Mouse (Mus musculus) stomach, embryonic 14.5 days (tissue): ENCODE measurements around the gene Gm20388. TPM values are rescaled to one million over a fixed set of nuclear protein-coding genes. Genes with fewer than 3 reads are reported as not detected.

Source experiments
- ATAC-seq: fragments of 200-750 bp; cut with Nextera tagmentation; 2 replicates; pipeline ENCODE4 v1.8.0; 2017; ENCODE audit warnings: low read depth, moderate TSS enrichment; ENCODE audit not compliant: insufficient number of reproducible peaks, insufficient read depth, low FRiP score
- H3K27ac ChIP-seq: fragments of 300-500 bp; sonication (generic); 2 replicates; pipeline ENCODE4 v1.5.1; 2014; ENCODE audit warnings: mild to moderate bottlenecking, low read length, moderate library complexity, mixed read lengths
- H3K27me3 ChIP-seq: fragments of 300-500 bp; sonication (generic); 2 replicates; pipeline ENCODE4 v1.6.1; 2014; ENCODE audit warnings: low read length, control low read depth, mixed read lengths; ENCODE audit not compliant: control insufficient read depth, insufficient read depth
- H3K36me3 ChIP-seq: fragments of 300-500 bp; sonication (generic); 2 replicates; pipeline ENCODE4 v1.6.1; 2014; ENCODE audit warnings: mild to moderate bottlenecking, control low read depth, low read length, moderate library complexity, mixed read lengths; ENCODE audit not compliant: control insufficient read depth, insufficient read depth
- H3K4me1 ChIP-seq: fragments of 300-500 bp; sonication (generic); 2 replicates; pipeline ENCODE4 v1.6.1; 2014; ENCODE audit warnings: low read length, control low read depth, mixed read lengths; ENCODE audit not compliant: control insufficient read depth, insufficient read depth
- H3K4me2 ChIP-seq: fragments of 300-500 bp; sonication (generic); replicated peaks from 2 replicates; pipeline ENCODE4 v1.6.1; 2014; ENCODE audit warnings: low read depth, low read length, control low read depth
- H3K4me3 ChIP-seq: fragments of 300-500 bp; sonication (generic); 2 replicates; pipeline ENCODE4 v1.5.1; 2014; ENCODE audit warnings: low read depth, low read length, control low read depth
- H3K9ac ChIP-seq: fragments of 300-500 bp; sonication (generic); replicated peaks from 2 replicates; pipeline ENCODE4 v1.6.1; 2014; ENCODE audit warnings: low read depth, mild to moderate bottlenecking, control low read depth, low read length, moderate library complexity, mixed read lengths
- H3K9me3 ChIP-seq: fragments of 300-500 bp; sonication (generic); 2 replicates; pipeline ENCODE4 v1.6.1; 2016; ENCODE audit warnings: low read depth, low read length, control low read depth; ENCODE audit not compliant: control insufficient read depth
- WGBS: fragments of 180-500 bp; shearing (Covaris S2); extraction: QIAGEN DNeasy Blood & Tissue Kit; methylation state at CpG from one replicate; pipeline ENCODE4 v1.1.7; 2014; 5-methylcytosine and 5-hydroxymethylcytosine counted together
- polyA plus RNA-seq: library from polyadenylated mRNA; unstranded; fragments of >200 nt; fragmentation: Nextera tagmentation; extraction: Ambion mirVana; gene quantifications from 2 replicates; pipeline ENCODE4 v1.2.1, GENCODE M21; 2014

The Gm20388 gene
- polyA plus RNA-seq, 1 experiment from 2014 or later, result 11.4 TPM

DNA sequence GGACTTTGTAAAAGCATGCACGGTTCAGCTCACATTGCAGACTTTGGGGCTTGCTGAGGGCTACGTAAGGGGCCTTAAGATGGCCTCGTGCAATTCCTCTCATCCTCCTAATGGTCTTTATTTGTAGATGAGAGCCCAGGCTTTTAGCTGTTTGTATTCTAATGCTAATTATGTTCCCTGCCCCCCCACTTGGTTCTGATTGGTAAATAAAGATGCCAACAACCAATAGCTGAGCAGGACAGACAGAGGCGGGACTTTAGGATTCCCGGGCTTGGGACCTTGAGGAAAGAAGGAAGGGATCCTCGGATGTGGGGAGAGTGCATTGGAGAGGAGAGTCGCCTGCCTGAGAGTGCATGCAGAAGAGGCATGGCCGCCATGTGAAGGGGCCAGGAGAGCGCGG, 3849.3 kb downstream of the Gm20388 start:
- Histone ChIP-seq H3K4me2 (0 out of 2 replicates have a peak overlapping the region, but pooled peaks have one; percentile 15), H3K9me3 (no peaks in the 10 kb centered on the region), H3K36me3 (no peaks in the 10 kb centered on the region), H3K27me3 (no peaks in the 10 kb centered on the region), H3K4me1 (peaks cover 19% of the 10 kb centered on the region), H3K9ac (no peak overlapping the region), H3K27ac (no peak overlapping the region), H3K4me3 (no peak overlapping the region)
- WGBS, result 15% methylated on average over 10 of the region's 10 CpGs
- 0 out of 2 replicates have a peak, but pooled peaks have one; percentile 16 for ATAC-seq

DNA sequence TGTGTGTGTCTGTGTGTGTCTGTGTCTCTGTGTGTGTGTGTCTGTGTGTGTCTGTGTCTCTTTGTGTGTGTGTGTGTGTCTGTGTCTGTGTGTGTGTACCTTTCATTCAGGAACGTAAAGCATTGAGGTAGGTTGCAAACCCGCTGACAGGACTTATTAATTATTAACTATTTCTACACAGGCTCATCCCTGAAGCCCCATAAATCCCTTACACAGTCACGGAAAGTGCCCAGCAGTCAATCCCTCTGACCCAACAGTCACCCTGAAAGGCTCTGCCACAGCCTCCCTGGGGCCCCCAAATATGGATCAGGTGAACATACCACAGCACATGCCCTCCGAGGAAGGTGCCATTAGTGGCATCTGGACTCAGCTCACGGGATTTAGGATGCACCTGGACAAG, 3849.9 kb downstream of the Gm20388 start:
- no peak for ATAC-seq
- no peaks in the 10 kb centered on the region for H3K27me3 ChIP-seq
- H3K4me3 ChIP-seq, result no peak overlapping the region
- H3K9me3 ChIP-seq, result no peaks in the 10 kb centered on the region
- H3K9ac ChIP-seq, result no peak overlapping the region
- WGBS, result 31% methylated on average over 5 of the region's 5 CpGs
- H3K4me2 ChIP-seq, result no peak overlapping the region
- H3K36me3 ChIP-seq, result no peaks in the 10 kb centered on the region
- peaks cover 19% of the 10 kb centered on the region for H3K4me1 ChIP-seq
- H3K27ac ChIP-seq, result no peak overlapping the region

DNA sequence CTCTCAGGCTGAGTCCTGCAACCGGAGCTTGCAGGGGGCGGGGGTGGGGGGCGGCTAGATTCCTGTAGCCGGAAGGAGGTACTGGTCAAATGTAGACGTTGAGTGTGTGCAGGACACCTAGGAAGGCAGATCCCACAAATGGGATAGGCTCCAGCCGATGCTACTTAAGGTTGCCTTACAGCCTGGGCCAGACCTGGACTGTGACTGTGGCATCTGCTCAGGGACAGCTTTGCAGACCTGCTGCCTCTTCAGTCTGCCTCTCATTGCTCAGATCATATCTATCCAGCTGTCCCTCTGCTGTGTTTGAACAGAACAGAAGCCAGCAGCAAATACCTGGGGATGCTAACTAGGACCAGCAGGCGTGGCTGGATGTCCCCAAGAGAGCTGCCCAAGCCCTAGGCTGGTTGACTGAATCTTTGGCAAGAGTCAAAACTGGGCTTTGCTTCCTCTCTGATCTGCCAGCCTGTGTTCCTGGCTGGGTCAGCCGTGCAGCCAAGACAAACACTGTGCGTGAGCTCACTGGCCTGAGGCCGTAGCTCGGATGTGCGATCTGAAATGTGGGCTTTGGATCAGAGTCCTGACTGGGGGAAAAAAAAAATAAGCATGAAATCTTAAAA, 3850.7 kb downstream of the Gm20388 start:
- H3K27me3 ChIP-seq, result no peaks in the 10 kb centered on the region
- peaks cover 19% of the 10 kb centered on the region for H3K4me1 ChIP-seq
- H3K9ac ChIP-seq, result no peak overlapping the region
- H3K36me3 ChIP-seq, result no peaks in the 10 kb centered on the region
- ATAC-seq, result no peak
- H3K9me3 ChIP-seq, result no peaks in the 10 kb centered on the region
- WGBS, result 35% methylated on average over 12 of the region's 12 CpGs
- no peak overlapping the region for H3K27ac ChIP-seq
- H3K4me3 ChIP-seq, result no peak overlapping the region
- H3K4me2 ChIP-seq, result no peak overlapping the region

DNA sequence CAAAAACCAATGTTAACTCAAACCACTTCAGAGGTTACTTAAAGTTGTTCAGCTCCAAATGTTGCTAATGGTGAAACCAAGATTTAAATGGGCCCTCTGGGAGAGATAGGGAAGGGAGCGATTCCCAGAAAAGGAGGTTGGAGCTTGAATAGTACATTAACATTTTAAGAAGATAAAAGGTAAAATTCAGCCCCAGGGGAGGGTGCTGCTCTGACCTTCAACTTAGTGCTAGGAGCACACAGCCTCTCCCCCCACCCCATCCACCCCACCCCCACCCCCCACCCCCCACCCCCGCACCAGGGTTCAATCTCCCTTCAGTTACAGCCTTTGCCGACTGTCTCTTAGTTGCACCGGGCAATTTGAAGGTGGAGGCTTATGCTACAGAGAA, 3851.2 kb downstream of the Gm20388 start:
- no peak for ATAC-seq
- Histone ChIP-seq H3K27ac (no peak overlapping the region), H3K36me3 (no peaks in the 10 kb centered on the region), H3K27me3 (no peaks in the 10 kb centered on the region), H3K9ac (no peak overlapping the region), H3K4me1 (peaks cover 19% of the 10 kb centered on the region), H3K9me3 (no peaks in the 10 kb centered on the region), H3K4me2 (no peak overlapping the region), H3K4me3 (no peak overlapping the region)
- WGBS, result 54% methylated on average over 4 of the region's 4 CpGs

DNA sequence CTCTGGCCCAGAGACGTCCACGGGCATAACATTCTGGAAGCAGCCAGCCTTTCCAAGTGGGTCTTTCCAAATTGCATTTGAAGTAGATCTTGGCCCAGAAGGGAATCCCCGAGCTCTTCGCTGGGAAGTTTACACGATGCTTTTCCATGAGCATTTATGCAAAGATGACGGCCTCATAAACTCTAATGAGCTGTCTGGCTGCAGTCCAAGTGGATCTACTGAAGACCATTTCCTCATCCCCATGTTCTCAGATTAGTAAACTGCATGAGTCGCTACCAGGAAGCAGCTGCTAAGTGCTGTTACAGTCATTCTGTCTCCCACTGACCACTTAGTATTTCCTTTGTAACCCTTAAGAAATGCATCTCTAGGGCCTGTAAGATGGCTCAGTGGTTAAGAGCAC, 3852.7 kb downstream of the Gm20388 start:
- H3K4me2 ChIP-seq, result no peak overlapping the region
- peak overlapping the region; percentile 63; the same call in 1 of the 2 replicates for H3K27ac ChIP-seq
- no peak overlapping the region for H3K9ac ChIP-seq
- 25% methylated on average over 7 of the region's 7 CpGs for WGBS
- no peak overlapping the region for H3K4me3 ChIP-seq
- H3K4me1 ChIP-seq, result peaks cover 19% of the 10 kb centered on the region
- no peaks in the 10 kb centered on the region for H3K9me3 ChIP-seq
- no peak for ATAC-seq
- no peaks in the 10 kb centered on the region for H3K27me3 ChIP-seq
- H3K36me3 ChIP-seq, result no peaks in the 10 kb centered on the region

DNA sequence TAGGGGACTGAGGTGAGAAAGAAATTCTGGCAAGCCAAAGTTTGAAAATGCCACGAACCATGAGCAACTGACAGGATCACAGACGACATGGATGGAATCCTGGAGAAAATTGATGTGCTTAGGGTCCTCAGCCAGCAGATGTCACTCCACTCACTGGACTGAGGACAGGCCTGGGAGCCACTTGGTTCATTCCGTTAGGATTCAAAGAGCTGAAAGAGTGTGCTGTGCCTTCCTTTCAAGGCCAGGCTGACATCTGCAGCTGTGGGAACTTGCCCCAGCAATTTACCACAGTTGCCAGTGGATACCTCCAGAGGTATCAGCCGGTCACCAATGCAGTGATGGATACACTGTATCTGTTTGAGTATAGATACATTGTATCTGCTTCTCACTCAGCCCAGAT, 3854.0 kb downstream of the Gm20388 start:
- peaks cover 19% of the 10 kb centered on the region for H3K4me1 ChIP-seq
- H3K9me3 ChIP-seq, result no peaks in the 10 kb centered on the region
- H3K27ac ChIP-seq, result no peak overlapping the region
- H3K4me2 ChIP-seq, result no peak overlapping the region
- WGBS, result 41% methylated on average over 4 of the region's 4 CpGs
- H3K27me3 ChIP-seq, result no peaks in the 10 kb centered on the region
- H3K36me3 ChIP-seq, result no peaks in the 10 kb centered on the region
- H3K9ac ChIP-seq, result no peak overlapping the region
- no peak overlapping the region for H3K4me3 ChIP-seq
- no peak for ATAC-seq

DNA sequence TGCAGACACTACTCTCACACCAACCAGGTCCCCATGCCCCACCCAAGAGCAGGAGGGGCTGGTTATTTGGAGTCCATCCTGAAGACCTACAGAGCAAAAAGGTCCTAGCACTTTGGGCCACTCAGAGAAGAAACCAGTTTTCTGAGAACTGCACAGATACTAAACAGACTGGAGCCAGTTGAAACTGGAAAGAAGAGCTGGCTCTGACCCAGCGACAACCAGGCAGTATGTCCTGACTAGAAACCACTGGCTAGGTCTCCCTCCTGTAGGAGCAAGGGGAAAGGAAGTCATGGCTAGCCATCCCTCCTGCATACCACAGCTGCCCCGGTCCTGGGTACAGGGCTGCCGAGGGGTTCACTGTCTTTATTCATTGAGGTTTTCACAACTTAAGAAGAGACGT, 3855.9 kb downstream of the Gm20388 start:
- Histone ChIP-seq H3K27me3 (no peaks in the 10 kb centered on the region), H3K9ac (no peak overlapping the region), H3K9me3 (no peaks in the 10 kb centered on the region), H3K4me2 (no peak overlapping the region), H3K4me1 (peaks cover 16% of the 10 kb centered on the region), H3K4me3 (no peak overlapping the region), H3K36me3 (no peaks in the 10 kb centered on the region), H3K27ac (no peak overlapping the region)
- WGBS, result 73% methylated on average over 4 of the region's 4 CpGs
- ATAC-seq, result no peak

DNA sequence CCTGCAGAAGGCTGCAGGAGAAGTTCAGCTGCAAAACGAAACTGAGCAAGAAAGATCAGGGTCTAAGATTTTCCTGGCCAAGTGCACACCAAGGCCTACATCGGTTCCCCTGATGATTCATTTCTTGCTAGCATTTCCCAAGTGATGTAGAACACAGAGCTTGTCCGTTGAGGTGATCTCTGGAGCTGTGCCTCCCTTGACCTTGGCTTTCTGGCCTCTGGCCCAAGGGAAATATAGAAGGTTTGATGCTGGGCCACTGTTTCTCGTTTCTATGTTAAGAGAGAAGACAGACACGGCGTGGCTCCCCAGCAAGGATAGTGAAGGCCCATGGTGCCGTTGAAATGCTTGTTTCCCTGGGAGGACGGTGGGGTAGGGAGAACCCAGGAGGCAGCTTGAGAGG, 3857.2 kb downstream of the Gm20388 start:
- WGBS, result 80% methylated on average over 8 of the region's 8 CpGs
- ATAC-seq, result no peak
- Histone ChIP-seq H3K4me2 (no peak overlapping the region), H3K36me3 (no peaks in the 10 kb centered on the region), H3K9ac (no peak overlapping the region), H3K9me3 (no peaks in the 10 kb centered on the region), H3K27ac (no peak overlapping the region), H3K27me3 (no peaks in the 10 kb centered on the region), H3K4me3 (no peak overlapping the region), H3K4me1 (peaks cover 7% of the 10 kb centered on the region; the same call in 1 of the 2 replicates)
